Mouse (Mus musculus): ENCODE results near the gene Hectd3.

- TF ChIP-seq GATA1 (IDR thresholded peaks at IDR 0.05; ENCODE audit: low read length): no peak
- no peak for TF ChIP-seq TAL1 (IDR thresholded peaks at IDR 0.05; ENCODE audit: low read length)
These were observed 9.4 kb upstream of the Hectd3 start for GRCm38 (mm10) chr4:116985681-116986080.
